Mouse (Mus musculus): ENCODE data around the gene Fn1.
A peak's percentile ranks its signal among the peaks of the same experiment; 100 is the strongest.

GRCm38 (mm10) chr1:71652551-71653399 is at the start of gene Fn1:
- TF ChIP-seq CTCF (IDR thresholded peaks at IDR 0.05; ENCODE audit: extremely low read depth, insufficient read depth, low read length) (no peak), POLR2A (IDR thresholded peaks at IDR 0.05; ENCODE audit: extremely low read depth, insufficient read depth, low read length) (0 out of 2 replicates have a peak, but pooled peaks have one; percentile 17)
